Mouse (Mus musculus): ENCODE results near the gene Cops7a. TPM values are rescaled to one million over a fixed set of nuclear protein-coding genes. Genes with fewer than 3 reads are reported as not detected.
A peak's percentile ranks its signal among the peaks of the same experiment; 100 is the strongest.

Cops7a gene
- total RNA-seq, 2 experiments from 2014 or later = 99.9 to 105 TPM

DNA sequence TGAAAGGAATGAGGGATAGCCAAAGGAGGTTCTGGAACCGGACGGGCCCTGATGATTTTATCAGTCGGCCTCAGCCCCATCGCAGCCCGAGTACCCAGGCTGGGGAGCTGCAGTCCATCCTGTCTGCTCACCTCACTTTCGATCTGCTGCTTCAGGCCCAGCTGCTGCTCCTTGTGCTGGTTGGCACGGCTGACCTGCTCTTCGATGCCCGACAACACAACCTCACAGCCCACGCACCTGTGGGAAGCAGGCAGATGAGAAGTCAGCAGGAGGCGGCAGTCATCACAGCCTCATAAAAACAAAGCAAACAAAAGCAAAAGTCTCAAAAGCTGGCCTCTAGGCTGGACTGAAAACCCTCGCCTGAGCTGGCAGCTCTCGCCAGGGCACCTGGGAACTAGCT, 5.4 kb downstream of the Cops7a start:
- DNase-seq = no peak

DNA sequence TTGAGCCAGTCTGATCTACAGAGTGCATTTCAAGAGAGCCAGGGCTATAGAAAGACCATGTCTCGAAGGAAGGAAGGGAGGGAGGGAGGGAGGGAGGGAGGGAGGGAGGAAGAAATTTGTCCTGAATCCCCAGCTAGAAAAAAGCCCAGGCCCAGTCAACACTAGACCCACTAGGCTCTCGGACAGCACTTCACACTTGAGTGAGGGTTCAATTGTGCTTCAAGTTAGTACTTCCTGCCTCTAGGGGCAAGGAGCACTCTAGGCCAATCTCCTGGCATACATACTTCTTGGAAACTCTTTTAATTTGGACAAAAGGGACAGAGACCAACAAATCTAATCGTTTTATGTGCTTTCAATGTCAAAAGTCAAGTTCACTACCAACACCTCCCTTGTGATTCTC, 7.2 kb downstream of the Cops7a start:
- no peak for DNase-seq

GRCm38 (mm10) chr6:124955212-124955611, 10.1 kb downstream of the Cops7a start:
- DNase-seq = no peak

DNA sequence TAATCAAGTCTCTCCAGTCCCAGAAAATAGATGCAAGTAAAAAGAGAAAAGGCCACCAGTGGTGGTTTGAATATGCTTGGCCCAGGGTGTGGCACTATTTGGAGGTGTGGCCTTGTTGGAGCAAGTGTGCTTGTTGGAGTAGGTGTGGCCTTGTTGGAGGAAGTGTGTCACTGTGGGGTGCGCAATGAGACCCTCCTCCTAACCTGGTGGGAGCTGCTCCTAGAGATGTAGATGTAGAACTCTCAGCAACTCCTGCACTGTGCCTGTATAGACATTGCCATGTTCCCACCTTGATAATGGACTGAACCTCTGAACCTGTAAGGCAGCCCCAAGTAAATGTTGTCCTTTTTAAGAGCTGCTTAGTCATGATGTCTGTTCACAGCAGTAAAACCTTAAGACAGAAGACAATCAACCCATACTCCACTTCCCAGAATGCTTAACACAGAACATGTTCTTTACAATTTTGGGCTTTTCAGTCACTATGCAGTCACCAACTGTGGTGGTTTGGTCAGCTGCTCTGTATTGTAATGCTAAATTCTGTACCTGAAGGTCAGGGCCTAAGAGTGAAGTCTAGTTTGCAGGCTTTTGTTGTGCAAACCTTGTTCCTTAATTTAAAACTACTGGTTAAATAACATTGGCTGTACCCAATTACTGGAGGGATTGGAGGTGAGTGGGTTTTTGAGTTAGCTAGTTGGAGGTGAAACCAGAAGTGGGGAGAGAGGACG, 11.2 kb downstream of the Cops7a start:
- DNase-seq = no peak

DNA sequence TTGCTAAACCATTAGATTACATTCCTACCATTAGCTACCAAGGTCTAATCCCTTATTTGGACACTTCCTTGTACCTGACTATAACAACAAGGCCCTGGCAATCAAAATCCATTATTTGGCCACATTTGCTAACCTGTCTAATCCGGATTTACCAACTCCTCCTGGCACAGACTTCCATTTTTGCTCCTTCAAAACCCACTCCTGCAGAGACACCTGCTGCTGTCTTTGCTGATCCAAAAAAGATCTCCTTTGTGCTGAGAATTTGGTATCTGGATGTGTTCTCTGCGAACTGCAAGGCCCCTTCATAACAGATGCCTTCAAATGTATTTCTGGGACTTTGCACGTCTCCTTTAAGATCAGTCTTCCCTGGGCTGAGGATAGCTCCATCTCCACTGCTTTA, 21.8 kb downstream of the Cops7a start:
- DNase-seq = no peak

DNA sequence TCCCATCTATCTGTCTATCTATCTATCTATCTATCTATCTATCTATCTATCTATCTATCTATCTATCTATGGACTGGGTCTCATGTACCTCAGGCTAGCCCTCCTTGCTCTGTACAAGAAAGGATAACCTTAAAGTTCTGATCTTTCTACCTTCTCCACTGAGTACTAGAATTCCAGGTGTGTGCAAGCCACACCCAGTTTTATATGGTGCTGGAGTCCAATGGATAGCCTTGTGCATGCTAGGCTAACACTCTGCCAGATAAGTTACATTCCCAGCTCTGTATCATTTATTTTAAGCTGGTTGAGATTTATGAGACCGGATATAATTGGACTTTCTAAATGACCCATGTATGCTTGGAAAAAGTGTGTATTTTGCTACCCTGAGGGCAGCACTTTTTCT, 23.7 kb downstream of the Cops7a start:
- no peak for DNase-seq

DNA sequence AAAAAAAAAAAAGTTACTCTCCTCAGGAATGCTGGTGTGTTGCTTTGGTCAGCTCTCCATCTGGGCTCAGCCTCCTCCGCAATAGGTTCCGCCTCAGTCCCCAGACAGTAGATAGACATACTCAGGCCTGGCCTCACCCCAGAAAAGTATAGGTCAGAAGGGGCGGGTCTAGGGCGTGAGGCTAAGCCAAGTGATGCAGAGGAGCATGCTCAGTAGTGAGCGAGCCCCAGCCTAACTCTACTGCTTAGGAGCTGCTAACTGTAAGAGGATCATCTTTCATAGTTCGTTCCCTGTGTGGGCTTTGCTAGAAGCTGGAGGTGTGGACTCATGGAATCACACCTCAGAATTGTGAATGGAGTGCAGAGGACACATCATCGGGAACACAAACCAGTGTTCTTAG, 26.8 kb downstream of the Cops7a start:
- no peak for DNase-seq

DNA sequence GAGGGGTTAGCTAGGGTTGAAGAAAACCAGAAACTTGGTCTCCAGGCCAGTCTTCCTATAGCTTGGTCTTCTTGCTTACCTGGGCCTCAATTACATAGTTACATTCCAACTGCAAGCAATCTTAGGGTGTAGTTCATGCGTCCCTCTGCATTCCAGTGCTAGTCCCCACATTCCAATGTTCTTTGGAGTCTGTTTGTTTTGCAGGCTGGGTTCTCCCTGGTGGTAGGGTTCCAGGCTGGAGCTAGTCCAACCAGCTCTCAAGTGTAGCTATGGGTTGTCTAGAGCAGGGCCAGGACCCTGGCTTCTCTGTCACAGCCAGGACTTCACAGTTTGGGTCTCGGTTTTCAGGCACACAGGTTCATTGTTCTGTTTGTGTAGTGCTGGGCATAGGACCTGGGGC, 27.8 kb downstream of the Cops7a start:
- no peak for DNase-seq

DNA sequence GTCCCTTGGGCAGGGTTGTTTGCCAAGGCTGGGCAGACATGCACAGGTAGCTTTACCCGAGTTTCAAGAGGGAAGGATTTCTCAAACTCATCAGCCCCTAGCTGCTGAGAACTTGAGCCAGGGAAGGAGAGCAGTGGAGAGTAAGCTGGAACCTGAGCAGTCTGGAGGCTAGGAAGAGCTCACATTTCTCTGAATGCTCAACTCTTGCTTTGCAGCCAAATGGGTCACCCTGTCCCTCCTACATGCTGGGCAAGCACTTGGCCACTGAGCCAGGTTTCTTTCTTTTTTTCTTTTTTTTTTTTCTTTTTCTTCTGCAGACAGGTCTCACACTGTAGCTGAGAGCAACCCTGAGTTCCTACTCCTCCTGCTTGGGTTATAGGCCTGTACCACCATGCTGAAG, 28.7 kb downstream of the Cops7a start:
- DNase-seq = no peak

DNA sequence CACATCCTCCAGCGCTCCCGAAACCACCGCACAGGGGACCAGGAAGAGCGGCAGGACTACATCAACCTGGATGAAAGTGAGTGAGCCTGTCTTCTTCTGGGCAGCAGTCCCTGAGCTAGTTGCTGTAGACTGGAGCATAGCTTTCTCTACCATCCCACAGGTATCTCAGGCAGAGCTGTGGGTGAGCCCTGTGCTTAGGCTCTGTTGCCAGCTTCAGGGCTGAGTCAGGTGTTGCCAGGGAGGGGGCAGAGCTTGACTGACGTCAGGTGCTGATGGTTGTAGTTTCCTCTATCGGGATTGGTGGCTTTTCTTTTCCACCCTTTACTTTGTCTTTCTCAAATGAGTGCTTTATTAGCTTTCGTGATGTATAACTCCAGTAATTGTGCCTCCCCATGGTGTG, 30.7 kb downstream of the Cops7a start:
- no peak for DNase-seq

- no peak for DNase-seq
Observed at GRCm38 (mm10) chr6:124933127-124933526, 32.2 kb downstream of the Cops7a start.

DNA sequence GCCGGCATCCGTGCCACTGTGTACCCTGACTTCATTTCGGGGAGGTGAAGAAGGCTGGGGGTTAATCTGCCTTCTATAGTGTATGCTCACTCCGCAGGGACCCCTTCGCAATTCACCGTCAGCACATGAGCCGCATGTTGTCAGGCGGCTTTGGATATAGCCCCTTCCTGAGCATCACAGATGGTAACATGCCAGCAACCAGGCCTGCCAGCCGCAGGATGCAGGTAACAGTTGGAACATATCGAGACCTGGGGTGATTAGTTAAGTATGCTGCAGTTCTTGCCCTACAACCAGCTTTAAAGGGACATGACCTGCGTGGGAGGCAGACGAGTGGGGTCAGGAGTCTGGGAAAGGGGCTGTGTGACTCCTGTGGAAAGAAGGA, 33.0 kb downstream of the Cops7a start:
- DNase-seq = no peak

DNA sequence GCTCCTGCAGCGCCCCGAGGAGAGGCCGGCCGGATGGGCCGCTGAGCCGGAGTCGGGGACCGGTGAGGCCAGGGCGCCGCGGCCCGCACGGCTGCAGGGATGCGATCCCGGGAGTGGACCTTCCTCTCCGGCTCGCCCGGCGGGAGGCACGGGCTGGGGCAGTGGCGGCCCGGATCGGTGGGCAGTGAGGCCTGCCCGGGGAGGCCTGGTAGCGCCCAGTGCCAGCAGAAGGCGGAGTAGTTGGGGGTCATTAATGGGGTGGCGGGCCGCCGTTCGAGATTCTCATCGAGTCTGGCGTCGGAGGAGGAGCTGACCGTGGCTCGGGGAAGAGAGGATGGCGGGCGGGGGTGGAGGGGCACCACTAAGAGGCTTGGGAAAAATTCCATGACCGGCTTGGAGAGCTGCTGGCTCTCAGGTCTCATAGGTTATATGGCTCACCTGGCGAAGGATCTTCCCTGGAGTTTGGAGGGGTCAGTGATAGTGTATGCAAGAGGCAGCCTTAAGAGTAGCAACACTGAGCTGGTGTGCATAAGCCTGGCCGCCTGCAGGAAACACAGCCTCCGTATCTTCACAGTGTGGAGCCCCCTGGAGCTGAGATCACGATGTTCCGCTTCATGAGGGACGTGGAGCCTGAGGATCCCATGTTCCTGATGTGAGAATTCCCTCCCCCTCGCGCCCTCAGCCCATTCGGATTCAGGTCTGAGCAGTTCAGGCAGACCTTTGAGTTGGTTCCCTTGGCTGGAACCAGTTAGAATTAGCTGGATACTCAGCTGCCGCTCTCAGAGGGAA, 33.6 kb downstream of the Cops7a start:
- no peak for DNase-seq

GRCm38 (mm10) chr6:124930754-124931524, 34.4 kb downstream of the Cops7a start, which contains the start of gene Mlf2:
Gene Mlf2 (plus strand): TSS chr6:124931386.
- DNase-seq = peak; percentile 99

- no peak for DNase-seq
Observed at GRCm38 (mm10) chr6:124930231-124930630, 35.1 kb downstream of the Cops7a start.

DNA sequence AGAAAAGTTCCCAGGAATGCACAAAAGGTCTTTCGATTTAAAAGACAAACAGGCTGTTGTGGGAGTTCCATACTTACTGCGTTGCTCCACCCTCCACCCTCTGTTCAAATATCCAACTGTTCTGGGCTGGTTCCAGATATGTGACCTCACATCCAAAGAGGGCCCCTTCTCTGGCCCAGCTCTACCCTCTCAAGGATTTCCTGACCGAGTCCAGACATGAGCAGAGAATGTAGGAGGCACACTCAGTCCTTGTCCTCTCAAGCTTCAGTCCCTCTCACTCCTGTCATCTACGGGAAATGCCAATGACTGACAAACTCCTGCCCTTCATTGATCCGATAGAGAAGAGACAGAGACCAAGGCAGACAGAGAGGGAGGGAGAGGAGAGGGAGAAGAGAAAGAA, 39.4 kb downstream of the Cops7a start:
- no peak for DNase-seq

GRCm38 (mm10) chr6:124925173-124925793, 40.1 kb downstream of the Cops7a start:
- no peak for DNase-seq

DNA sequence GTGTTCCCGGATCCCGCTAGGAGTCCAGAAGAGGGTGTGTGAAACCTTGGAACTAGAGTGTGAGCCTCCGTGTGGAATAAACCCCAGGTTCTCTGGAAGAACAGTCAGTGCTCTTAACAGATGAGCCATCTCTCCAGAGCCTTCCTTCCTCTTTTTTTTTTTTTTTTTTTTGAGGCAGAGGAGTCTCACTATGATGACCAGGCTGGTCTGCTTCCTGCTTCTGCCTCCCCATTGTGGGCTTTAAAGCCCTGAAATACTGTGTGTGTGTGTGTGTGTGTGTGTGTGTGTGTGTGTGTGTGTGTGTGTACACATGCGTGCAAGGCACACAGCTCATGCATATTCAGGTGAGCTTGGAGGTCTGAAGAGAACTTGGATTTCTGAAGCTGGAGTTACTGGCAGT, 43.8 kb downstream of the Cops7a start:
- no peak for DNase-seq

DNA sequence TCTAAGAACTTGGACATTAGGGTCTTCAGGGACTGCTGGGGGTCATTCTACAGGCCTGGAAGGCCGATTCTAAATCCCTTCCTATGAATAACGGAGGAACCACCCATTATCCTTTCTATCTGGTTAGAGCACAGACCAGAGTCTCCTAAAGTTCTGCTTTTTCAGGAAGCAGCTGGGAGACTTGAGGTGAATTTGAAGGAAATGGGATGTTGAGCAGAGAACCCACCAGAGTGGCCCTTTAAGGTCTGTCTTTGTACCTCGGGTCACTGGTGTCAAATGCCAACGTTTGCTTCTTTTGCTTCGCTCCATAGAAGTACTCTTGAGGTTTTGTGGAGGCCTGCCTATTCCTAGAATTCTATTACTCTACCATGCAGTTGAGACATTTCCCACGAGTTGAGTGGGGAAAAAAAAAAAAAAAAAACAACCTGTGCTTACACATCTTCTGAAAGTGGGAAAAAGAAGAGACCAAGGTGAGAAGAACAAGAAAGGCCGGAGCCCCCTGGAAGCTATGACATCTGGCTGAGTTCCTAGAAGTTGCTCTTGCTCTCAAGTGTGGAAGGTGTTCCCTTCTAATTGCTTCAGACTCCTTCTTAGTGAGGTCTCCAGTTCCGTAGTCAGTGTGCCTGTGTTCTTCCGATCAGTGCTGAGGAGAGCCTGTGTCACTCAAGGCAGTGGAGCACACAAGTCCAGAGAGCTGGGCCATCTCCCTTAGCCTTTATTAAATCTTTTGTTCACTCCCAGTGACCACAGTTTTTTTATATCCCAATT, 44.8 kb downstream of the Cops7a start:
- no peak for DNase-seq

DNA sequence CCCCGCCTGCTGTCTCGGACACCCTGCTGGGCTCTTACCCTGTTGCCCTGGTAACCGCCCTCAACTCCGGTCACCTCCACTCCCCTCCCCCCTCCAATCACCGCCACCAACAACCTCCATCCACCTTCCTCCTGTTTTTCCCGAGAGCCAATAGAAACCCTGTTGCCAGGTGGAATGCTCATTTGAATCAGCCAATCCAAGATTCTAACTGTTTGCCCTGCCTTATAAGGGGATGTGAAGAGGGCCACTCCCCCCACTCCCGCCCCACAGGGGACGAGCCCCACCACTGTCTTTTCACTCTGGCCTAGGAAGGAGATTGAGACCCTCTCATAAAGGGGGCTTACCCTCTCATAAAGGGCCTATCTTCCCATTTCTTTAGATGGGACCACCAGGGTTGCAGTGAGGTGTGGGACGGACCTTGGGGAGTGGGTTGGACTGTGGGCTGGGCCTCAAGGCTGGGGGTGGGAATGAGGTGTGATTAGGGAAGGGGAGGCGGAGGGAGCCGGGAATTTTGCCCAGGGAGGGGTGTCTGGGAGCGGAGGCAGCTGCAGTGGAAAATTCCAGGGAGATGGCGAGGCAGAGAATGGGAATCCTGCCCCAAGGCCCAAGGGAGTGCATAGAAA, 45.5 kb downstream of the Cops7a start, which contains the start of gene Ptms:
Gene Ptms (minus strand): TSS at position 409 of the 623 bp plus-strand sequence.
- peak; percentile 92 for DNase-seq

Measured in gastrocnemius, postnatal 10 days (tissue).